Mouse (Mus musculus) testis, adult 2 months (tissue): ENCODE data around the gene Rexo5.

Experiments used
- CTCF ChIP-seq: fragments of 200-500 bp; IDR thresholded peaks from 2 replicates; pipeline ENCODE4 v1.5.1; 2012; ENCODE audit warnings: low read depth, mild to moderate bottlenecking, inconsistent platforms, low read length, moderate library complexity; ENCODE audit not compliant: control insufficient read depth, insufficient read depth, insufficient replicate concordance
- POLR2A ChIP-seq: fragments of 200-500 bp; IDR thresholded peaks from 2 replicates; pipeline ENCODE4 v1.6.1; 2012; ENCODE audit warnings: low read depth, mild to moderate bottlenecking, inconsistent platforms, low read length, moderate library complexity; ENCODE audit not compliant: control insufficient read depth

DNA sequence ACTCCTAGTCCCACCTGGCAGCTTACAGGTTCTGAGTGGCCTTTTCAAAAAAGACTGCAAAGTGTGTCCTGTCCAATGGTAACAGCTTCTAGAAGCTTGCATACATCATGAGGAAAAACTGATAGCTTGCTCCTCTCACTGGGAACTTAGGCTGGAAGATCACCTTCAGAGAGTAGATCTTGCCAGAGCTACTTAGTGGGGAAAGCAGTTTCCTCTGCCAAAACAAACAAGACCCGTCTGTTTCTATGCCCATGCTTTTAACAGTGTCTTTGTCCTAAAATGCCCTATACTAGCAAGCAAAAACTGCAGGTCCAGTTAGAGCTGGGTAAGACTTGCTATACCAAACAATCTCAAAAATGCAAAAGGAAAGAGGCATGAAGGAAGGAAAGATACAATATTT, 72.3 kb downstream of the Rexo5 start:
- no peak for TF ChIP-seq CTCF
- no peak for TF ChIP-seq POLR2A
